Mouse (Mus musculus) CD4-positive, CD25-positive, alpha-beta regulatory T cell, adult 2 months (primary cell): ENCODE measurements around the gene Dlgap5.

Experiments used
- DNase-seq: peaks from one replicate; pipeline ENCODE4 v3.0.0-alpha.2; 2012; ENCODE audit warnings: low read depth, low spot score

Dlgap5 gene

GRCm38 (mm10) chr14:47395462-47396026 lies 22.7 kb downstream of the Dlgap5 start:
- DNase-seq, result peak; percentile 82

- DNase-seq, result peak; percentile 51
Observed at GRCm38 (mm10) chr14:47395007-47395406, 23.2 kb downstream of the Dlgap5 start.

- no peak for DNase-seq
Observed at GRCm38 (mm10) chr14:47393354-47394094, 24.7 kb downstream of the Dlgap5 start.

GRCm38 (mm10) chr14:47386125-47386524 lies 32.1 kb downstream of the Dlgap5 start:
- no peak for DNase-seq

GRCm38 (mm10) chr14:47384653-47385052 lies 33.6 kb downstream of the Dlgap5 start:
- DNase-seq, result no peak

GRCm38 (mm10) chr14:47383911-47384310 lies 34.3 kb downstream of the Dlgap5 start:
- no peak for DNase-seq

- no peak for DNase-seq
Observed at GRCm38 (mm10) chr14:47378336-47378735, 39.9 kb downstream of the Dlgap5 start.

GRCm38 (mm10) chr14:47376526-47376925 lies 41.7 kb downstream of the Dlgap5 start:
- DNase-seq, result no peak

GRCm38 (mm10) chr14:47373728-47374678 lies 44.2 kb downstream of the Dlgap5 start:
- peak; percentile 22 for DNase-seq

GRCm38 (mm10) chr14:47371689-47372088 lies 46.5 kb downstream of the Dlgap5 start:
- no peak for DNase-seq

- DNase-seq, result no peak
Observed at GRCm38 (mm10) chr14:47370790-47371189, 47.4 kb downstream of the Dlgap5 start.

GRCm38 (mm10) chr14:47369741-47370140 lies 48.5 kb downstream of the Dlgap5 start:
- DNase-seq, result no peak

- DNase-seq, result no peak
Observed at GRCm38 (mm10) chr14:47367461-47367860, 50.7 kb downstream of the Dlgap5 start, which contains the start of gene Lgals3. Lgals3 (plus strand) TSS chr14:47367751.

- peak; percentile 25 for DNase-seq
Observed at GRCm38 (mm10) chr14:47366881-47367321, 51.3 kb downstream of the Dlgap5 start.

GRCm38 (mm10) chr14:47364742-47365449 lies 53.3 kb downstream of the Dlgap5 start:
- DNase-seq, result no peak

- peak; percentile 23 for DNase-seq
Observed at GRCm38 (mm10) chr14:47361899-47362298, 56.3 kb downstream of the Dlgap5 start.

GRCm38 (mm10) chr14:47361418-47361817 lies 56.8 kb downstream of the Dlgap5 start:
- DNase-seq, result no peak

GRCm38 (mm10) chr14:47359610-47360009 lies 58.6 kb downstream of the Dlgap5 start:
- no peak for DNase-seq

GRCm38 (mm10) chr14:47356622-47357021 lies 61.6 kb downstream of the Dlgap5 start:
- no peak for DNase-seq

- DNase-seq, result no peak
Observed at GRCm38 (mm10) chr14:47354948-47355347, 63.3 kb downstream of the Dlgap5 start.

GRCm38 (mm10) chr14:47354111-47354577 lies 64.1 kb downstream of the Dlgap5 start:
- peak; percentile 31 for DNase-seq
